Mouse (Mus musculus) hindbrain, embryonic 14.5 days (tissue): ENCODE data around the gene Rgs12. TPM values are rescaled to one million over a fixed set of nuclear protein-coding genes. Genes with fewer than 3 reads are reported as not detected.

Experiments used
- ATAC-seq: fragments of 200-750 bp; cut with Nextera tagmentation; 2 replicates; pipeline ENCODE4 v1.8.0; 2017; ENCODE audit warnings: moderate number of reproducible peaks, mild to moderate bottlenecking, moderate TSS enrichment, moderate library complexity; ENCODE audit not compliant: low FRiP score
- DNase-seq: peaks from one replicate; pipeline ENCODE4 v3.0.0-alpha.2; 2015; ENCODE audit warnings: low spot score
- H3K27ac ChIP-seq: fragments of 300-500 bp; sonication (generic); 2 replicates; pipeline ENCODE4 v1.5.1; 2014; ENCODE audit warnings: mild to moderate bottlenecking, moderate library complexity
- H3K27me3 ChIP-seq: fragments of 300-500 bp; sonication (generic); 2 replicates; pipeline ENCODE4 v1.6.1; 2014; ENCODE audit warnings: mild to moderate bottlenecking, low read length, mixed read lengths; ENCODE audit not compliant: control insufficient read depth, insufficient read depth
- H3K36me3 ChIP-seq: fragments of 300-500 bp; sonication (generic); replicated peaks from 2 replicates; pipeline ENCODE4 v1.6.1; 2014; ENCODE audit not compliant: control insufficient read depth, insufficient read depth
- H3K4me1 ChIP-seq: fragments of 300-500 bp; sonication (generic); replicated peaks from 2 replicates; pipeline ENCODE4 v1.6.1; 2014; ENCODE audit warnings: antibody characterized with exemption, low read length, mixed read lengths; ENCODE audit not compliant: control insufficient read depth, insufficient read depth
- H3K4me2 ChIP-seq: fragments of 300-500 bp; sonication (generic); replicated peaks from 2 replicates; pipeline ENCODE4 v1.6.1; 2014; ENCODE audit warnings: mild to moderate bottlenecking, moderate library complexity
- H3K4me3 ChIP-seq: fragments of 300-500 bp; sonication (generic); replicated peaks from 2 replicates; pipeline ENCODE4 v1.5.1; 2014; ENCODE audit warnings: mild to moderate bottlenecking, low read length
- H3K9ac ChIP-seq: fragments of 300-500 bp; sonication (generic); 2 replicates; pipeline ENCODE4 v1.6.1; 2014
- H3K9me3 ChIP-seq: fragments of 300-500 bp; sonication (generic); 2 replicates; pipeline ENCODE4 v1.6.1; 2016; ENCODE audit warnings: low read length; ENCODE audit not compliant: control insufficient read depth
- WGBS: fragments of 180-500 bp; shearing (Covaris S2); extraction: QIAGEN DNeasy Blood & Tissue Kit; methylation state at CpG from one replicate; pipeline ENCODE4 v1.1.7; 2014; 5-methylcytosine and 5-hydroxymethylcytosine counted together
- polyA plus RNA-seq: library from polyadenylated mRNA; unstranded; fragments of >200 nt; fragmentation: Nextera tagmentation; extraction: Ambion mirVana; gene quantifications from 2 replicates; pipeline ENCODE4 v1.2.1, GENCODE M21; 2014

Gene Rgs12
- polyA plus RNA-seq, 1 experiment from 2014 or later, result 36.5 TPM

- no peak overlapping the region for H3K4me3 ChIP-seq
- ATAC-seq (no peak), DNase-seq (no peak)
- H3K4me1 ChIP-seq, result no peaks in the 10 kb centered on the region
- peak overlapping the region; percentile 41; the same call in 1 of the 2 replicates for H3K27ac ChIP-seq
- WGBS, result 78% methylated on average over 5 of the region's 5 CpGs
- peaks cover 14% of the 10 kb centered on the region; the same call in 1 of the 2 replicates for H3K36me3 ChIP-seq
- H3K9ac ChIP-seq, result no peak overlapping the region
- H3K27me3 ChIP-seq, result no peaks in the 10 kb centered on the region
- no peaks in the 10 kb centered on the region for H3K9me3 ChIP-seq
- no peak overlapping the region for H3K4me2 ChIP-seq
Measured at GRCm38 (mm10) chr5:34988690-34989089, 39.4 kb downstream of the Rgs12 start.

DNA sequence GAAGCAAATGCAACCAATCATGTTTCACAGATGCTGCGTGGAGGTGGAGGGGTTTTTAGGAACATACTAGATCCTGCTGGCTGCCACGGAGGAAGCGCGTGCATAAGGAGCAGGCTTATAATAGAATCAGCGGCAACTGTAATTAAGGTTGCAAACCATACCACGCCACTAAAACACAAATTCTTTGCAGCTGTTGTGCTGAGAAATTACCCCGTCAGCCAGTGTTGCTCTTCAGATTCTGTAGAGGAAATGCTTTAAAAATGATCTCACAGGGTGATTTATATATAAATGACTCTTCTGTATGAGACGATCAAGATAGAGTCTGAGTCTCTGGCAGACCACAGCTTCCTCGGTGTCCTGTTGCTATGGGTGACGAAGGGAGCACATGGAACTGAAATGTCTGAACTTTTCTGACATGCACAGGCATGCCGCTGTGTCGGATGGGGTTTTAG, 40.1 kb downstream of the Rgs12 start:
- no peaks in the 10 kb centered on the region for H3K4me1 ChIP-seq
- ATAC-seq (no peak), DNase-seq (no peak)
- 60% methylated on average over 12 of the region's 12 CpGs for WGBS
- H3K9me3 ChIP-seq, result no peaks in the 10 kb centered on the region
- H3K27ac ChIP-seq, result peak overlapping the region; percentile 41; the same call in 1 of the 2 replicates
- no peak overlapping the region for H3K9ac ChIP-seq
- H3K36me3 ChIP-seq, result 0 out of 2 replicates have a peak, but pooled peaks cover 8% of the 10 kb centered on the region
- no peak overlapping the region for H3K4me2 ChIP-seq
- H3K4me3 ChIP-seq, result no peak overlapping the region
- no peaks in the 10 kb centered on the region for H3K27me3 ChIP-seq

DNA sequence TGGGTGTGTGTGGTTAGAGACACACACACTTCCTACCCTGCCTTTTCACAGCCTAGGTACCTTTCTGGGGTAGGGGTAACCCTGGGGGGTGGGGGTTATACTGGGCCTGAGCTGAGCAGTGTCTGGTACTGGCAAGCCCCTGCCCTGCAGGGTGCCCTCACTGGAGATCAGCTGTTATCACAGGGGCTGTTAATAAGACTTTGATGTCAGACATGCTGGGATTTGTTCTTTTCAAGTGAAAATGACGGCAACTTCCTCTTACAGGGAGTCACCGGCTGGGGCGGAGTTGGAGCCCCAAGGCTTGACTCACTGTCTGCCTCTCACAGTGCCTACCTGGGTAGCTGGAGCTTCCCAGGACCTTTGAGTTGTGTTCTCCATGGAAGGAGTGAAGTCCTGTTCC, 49.5 kb downstream of the Rgs12 start:
- no peaks in the 10 kb centered on the region for H3K27me3 ChIP-seq
- no peak overlapping the region for H3K27ac ChIP-seq
- H3K4me2 ChIP-seq, result no peak overlapping the region
- H3K9ac ChIP-seq, result no peak overlapping the region
- DNase-seq (no peak), ATAC-seq (no peak)
- no peaks in the 10 kb centered on the region for H3K4me1 ChIP-seq
- no peak overlapping the region for H3K4me3 ChIP-seq
- H3K36me3 ChIP-seq, result peaks cover 5% of the 10 kb centered on the region; the same call in 1 of the 2 replicates
- H3K9me3 ChIP-seq, result no peaks in the 10 kb centered on the region
- WGBS, result 55% methylated on average over 3 of the region's 3 CpGs

DNA sequence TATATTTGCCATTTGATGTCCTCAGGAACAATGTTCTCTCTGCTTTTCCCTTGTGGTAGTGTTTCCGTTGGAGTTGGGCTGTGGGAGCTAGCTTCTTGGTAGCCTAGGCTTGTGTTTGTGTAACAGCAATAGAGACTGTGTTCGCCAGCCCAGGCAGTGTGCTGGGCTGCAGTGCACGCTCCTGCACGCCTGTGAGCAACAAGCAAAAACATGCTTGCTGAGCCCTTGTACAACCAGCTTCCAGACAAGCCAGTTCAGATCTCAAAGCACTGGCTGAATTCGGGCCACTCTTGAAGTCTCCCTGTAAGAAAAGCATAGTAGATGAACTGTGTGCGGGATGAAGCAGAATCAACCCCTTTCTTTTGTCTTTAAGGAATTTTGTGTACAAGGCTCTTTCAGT, 50.0 kb downstream of the Rgs12 start:
- Histone ChIP-seq H3K4me1 (no peaks in the 10 kb centered on the region), H3K9ac (no peak overlapping the region), H3K36me3 (peaks cover 5% of the 10 kb centered on the region; the same call in 1 of the 2 replicates), H3K4me3 (no peak overlapping the region), H3K9me3 (no peaks in the 10 kb centered on the region), H3K27ac (no peak overlapping the region), H3K4me2 (no peak overlapping the region), H3K27me3 (no peaks in the 10 kb centered on the region)
- DNase-seq (no peak), ATAC-seq (no peak)
- WGBS, result 77% methylated on average over 6 of the region's 6 CpGs

GRCm38 (mm10) chr5:35000323-35000722, 51.1 kb downstream of the Rgs12 start:
- H3K9ac ChIP-seq, result no peak overlapping the region
- no peak overlapping the region for H3K27ac ChIP-seq
- no peak for DNase-seq
- no peaks in the 10 kb centered on the region for H3K4me1 ChIP-seq
- ATAC-seq, result no peak
- H3K27me3 ChIP-seq, result no peaks in the 10 kb centered on the region
- no peak overlapping the region for H3K4me2 ChIP-seq
- H3K4me3 ChIP-seq, result no peak overlapping the region
- H3K36me3 ChIP-seq, result peaks cover 5% of the 10 kb centered on the region; the same call in 1 of the 2 replicates
- no peaks in the 10 kb centered on the region for H3K9me3 ChIP-seq

- DNase-seq (no peak), ATAC-seq (no peak)
- Histone ChIP-seq H3K27ac (no peak overlapping the region), H3K4me3 (no peak overlapping the region), H3K4me2 (no peak overlapping the region), H3K9ac (no peak overlapping the region), H3K4me1 (no peaks in the 10 kb centered on the region), H3K27me3 (no peaks in the 10 kb centered on the region), H3K36me3 (peaks cover 8% of the 10 kb centered on the region; the same call in 1 of the 2 replicates), H3K9me3 (no peaks in the 10 kb centered on the region)
- WGBS, result 80% methylated on average over 3 of the region's 3 CpGs
Measured at GRCm38 (mm10) chr5:35001144-35001543, 51.9 kb downstream of the Rgs12 start.

- Histone ChIP-seq H3K27me3 (no peaks in the 10 kb centered on the region), H3K9ac (no peak overlapping the region), H3K27ac (no peak overlapping the region), H3K4me2 (no peak overlapping the region), H3K4me1 (no peaks in the 10 kb centered on the region), H3K36me3 (peaks cover 8% of the 10 kb centered on the region; the same call in 1 of the 2 replicates), H3K4me3 (no peak overlapping the region), H3K9me3 (no peaks in the 10 kb centered on the region)
- WGBS, result 73% methylated on average over 7 of the region's 7 CpGs
- no peak for DNase-seq
- no peak for ATAC-seq
Measured at GRCm38 (mm10) chr5:35003611-35004162, 54.4 kb downstream of the Rgs12 start.

DNA sequence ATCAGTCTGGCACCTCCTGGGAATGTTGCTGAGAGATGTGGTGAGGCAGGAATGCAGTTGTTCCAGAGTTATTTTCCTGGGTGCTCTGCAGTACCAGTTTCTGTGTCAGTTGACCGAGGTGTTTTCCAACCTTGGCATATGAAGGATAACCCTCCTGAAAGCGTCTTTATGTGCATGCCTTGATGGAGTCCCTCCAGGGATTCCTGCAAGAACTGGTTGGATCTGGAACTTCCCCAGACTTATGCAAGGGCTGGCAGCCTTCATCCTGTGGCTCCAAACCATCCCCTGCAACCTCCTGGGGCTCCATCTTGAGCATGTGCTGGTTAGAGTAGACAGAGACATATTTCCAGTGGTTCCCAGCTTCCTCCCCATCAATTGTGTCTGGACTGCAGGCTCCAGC, 55.5 kb downstream of the Rgs12 start:
- Histone ChIP-seq H3K4me2 (no peak overlapping the region), H3K36me3 (peaks cover 7% of the 10 kb centered on the region; the same call in 1 of the 2 replicates), H3K27ac (no peak overlapping the region), H3K27me3 (no peaks in the 10 kb centered on the region), H3K9ac (no peak overlapping the region), H3K9me3 (no peaks in the 10 kb centered on the region), H3K4me3 (no peak overlapping the region), H3K4me1 (no peaks in the 10 kb centered on the region)
- DNase-seq (no peak), ATAC-seq (no peak)
- 87% methylated on average over 2 of the region's 2 CpGs for WGBS

DNA sequence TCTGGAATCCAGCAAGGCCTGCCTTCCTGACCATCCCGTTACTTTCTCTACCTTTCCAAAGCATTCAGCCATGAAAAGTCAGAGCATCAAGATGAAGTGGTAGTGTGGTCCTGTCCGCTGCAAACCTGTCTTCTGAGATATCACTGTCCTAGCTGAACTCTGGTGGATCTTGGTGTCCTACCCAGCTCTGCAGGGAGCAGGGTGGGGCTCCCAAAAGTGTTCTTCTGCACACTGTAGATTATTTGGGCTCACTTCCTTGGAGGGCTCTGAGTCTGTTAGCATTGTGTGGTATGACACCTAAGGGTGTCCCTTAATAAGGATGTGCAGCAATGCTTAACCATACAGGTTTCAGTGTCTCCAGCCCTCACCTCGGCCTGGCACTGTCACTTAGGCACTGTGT, 56.4 kb downstream of the Rgs12 start:
- no peak overlapping the region for H3K9ac ChIP-seq
- H3K27me3 ChIP-seq, result no peaks in the 10 kb centered on the region
- H3K4me2 ChIP-seq, result no peak overlapping the region
- H3K4me3 ChIP-seq, result no peak overlapping the region
- H3K9me3 ChIP-seq, result no peaks in the 10 kb centered on the region
- DNase-seq, result no peak
- no peaks in the 10 kb centered on the region for H3K4me1 ChIP-seq
- 93% methylated on average over 3 of the region's 3 CpGs for WGBS
- H3K27ac ChIP-seq, result no peak overlapping the region
- H3K36me3 ChIP-seq, result peaks cover 5% of the 10 kb centered on the region; the same call in 1 of the 2 replicates
- no peak for ATAC-seq

DNA sequence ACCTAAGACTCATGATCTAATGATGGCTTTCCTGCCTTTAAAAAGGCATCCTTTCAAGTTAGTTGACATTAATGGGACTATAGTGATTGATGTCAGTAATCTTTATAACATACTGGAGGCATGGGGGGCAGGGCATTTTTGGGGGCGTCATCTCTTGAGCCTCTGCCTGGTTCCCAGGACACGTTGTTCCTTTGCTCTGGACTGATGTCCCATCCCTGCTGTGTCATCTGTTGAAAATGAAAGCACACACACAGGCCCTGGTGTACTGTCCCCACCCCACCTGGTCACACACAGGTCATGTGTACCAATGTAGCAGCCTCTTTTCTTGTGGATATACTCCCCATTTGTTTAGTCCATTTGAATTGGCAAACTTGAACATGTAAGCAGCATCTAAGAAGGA, 57.4 kb downstream of the Rgs12 start:
- H3K36me3 ChIP-seq, result peaks cover 10% of the 10 kb centered on the region; the same call in 1 of the 2 replicates
- 87% methylated on average over 2 of the region's 2 CpGs for WGBS
- H3K4me3 ChIP-seq, result no peak overlapping the region

More for the DNA sequence above, 57.4 kb downstream of the Rgs12 start:
- H3K9me3 ChIP-seq, result no peaks in the 10 kb centered on the region
- ATAC-seq (no peak), DNase-seq (no peak)
- H3K9ac ChIP-seq, result no peak overlapping the region
- H3K27ac ChIP-seq, result no peak overlapping the region
- no peaks in the 10 kb centered on the region for H3K27me3 ChIP-seq
- no peak overlapping the region for H3K4me2 ChIP-seq
- H3K4me1 ChIP-seq, result no peaks in the 10 kb centered on the region
